Mouse (Mus musculus) right cerebral cortex, postnatal 10 days (tissue): ENCODE measurements around the gene Zfp995.
"Not testable (repeated sequence)": the region's sequence is repeated elsewhere in the genome, so short reads cannot be mapped to it uniquely, and the experiment has no call there.

Source experiments
- DNase-seq, 2 experiments: peaks; one replicate each; pipeline ENCODE4 v3.0.0; 2021; ENCODE audit warnings: low spot score in 2 of 2

The Zfp995 gene

DNA sequence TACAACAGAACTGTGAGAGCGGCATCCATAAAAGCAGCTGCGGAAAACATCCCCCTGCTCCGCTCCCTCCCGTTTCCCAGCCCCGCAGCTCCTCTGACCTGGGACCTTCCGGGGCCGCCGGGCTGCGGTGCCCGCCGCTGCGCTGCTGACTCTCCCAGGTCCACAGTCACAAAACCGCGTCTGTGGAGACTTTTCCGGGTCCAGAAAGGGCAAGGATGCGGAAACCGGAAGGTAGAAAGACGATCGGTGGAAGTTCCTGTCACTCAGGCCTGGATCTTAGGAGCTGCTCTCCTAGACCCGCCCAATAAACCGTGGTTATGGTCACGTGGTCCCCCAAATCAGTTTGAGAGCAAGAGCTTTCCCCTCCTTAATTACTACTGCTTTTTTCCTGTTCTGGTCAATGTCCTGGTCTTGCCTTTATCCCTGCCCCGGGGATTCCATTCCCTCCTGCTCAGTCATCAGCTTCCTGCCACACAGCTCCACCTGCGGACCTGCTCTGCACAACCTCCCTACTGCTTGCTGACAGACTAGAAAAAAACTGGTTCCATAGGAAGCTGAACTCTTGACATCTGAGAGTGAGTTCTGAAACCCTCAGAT lies at the start of gene Zfp995:
Gene Zfp995, minus strand, starts transcription at position 471 of the 597 bp plus-strand sequence.
- peak; percentile 76 to 86 for DNase-seq

DNA sequence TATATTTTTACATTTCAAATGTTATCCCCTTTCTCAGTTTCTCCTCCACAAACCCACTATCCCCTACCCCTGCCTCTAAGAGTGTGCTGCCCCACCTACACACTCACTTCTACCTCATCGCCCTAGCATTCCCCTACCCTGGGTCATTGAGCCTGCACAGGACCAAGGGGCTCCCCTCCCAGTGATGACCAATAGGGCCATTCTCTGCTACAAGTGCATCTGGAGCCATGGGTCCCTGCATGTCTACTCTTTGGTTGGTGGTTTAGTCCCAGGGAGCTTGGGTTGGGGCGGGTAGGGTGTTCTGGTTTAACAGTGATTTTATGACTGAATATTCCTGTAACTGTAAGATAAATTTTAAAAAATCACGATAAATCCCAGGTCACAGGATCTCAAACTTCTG lies 687 bp downstream of the Zfp995 start:
- peak in 1 of 2 experiments; percentile 20 for DNase-seq

DNA sequence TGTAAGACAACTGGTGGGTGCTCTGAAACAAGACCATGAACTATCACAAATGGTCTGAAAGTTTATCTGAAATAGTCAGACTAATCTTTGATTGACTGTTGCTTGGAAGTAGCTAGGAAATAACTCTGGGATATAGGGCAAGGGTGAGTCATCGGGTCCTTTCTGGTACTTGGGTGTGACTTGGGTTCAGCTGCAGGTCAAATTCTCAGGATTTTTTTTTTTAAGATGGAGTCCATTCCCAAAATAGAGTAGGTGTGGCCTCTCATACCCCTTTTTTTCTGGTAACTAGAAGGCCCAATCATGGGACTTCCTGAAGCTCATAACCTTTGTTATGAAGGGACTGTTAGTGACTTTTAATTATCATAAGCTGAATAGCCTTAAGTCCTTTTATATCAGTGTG lies 38.5 kb downstream of the Zfp995 start:
- no peak for DNase-seq

DNA sequence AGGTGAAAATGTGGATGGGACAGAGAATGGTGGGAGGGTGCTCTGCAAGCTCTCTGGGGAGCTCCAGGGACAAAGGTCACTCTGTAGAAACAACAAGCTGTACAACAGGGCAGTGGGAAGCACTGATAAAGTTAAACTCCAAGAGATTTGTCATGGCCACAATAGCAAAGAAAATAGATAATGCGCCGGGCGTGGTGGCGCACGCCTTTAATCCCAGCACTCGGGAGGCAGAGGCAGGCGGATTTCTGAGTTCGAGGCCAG lies 63.5 kb downstream of the Zfp995 start:
- not testable (repeated sequence) for DNase-seq

DNA sequence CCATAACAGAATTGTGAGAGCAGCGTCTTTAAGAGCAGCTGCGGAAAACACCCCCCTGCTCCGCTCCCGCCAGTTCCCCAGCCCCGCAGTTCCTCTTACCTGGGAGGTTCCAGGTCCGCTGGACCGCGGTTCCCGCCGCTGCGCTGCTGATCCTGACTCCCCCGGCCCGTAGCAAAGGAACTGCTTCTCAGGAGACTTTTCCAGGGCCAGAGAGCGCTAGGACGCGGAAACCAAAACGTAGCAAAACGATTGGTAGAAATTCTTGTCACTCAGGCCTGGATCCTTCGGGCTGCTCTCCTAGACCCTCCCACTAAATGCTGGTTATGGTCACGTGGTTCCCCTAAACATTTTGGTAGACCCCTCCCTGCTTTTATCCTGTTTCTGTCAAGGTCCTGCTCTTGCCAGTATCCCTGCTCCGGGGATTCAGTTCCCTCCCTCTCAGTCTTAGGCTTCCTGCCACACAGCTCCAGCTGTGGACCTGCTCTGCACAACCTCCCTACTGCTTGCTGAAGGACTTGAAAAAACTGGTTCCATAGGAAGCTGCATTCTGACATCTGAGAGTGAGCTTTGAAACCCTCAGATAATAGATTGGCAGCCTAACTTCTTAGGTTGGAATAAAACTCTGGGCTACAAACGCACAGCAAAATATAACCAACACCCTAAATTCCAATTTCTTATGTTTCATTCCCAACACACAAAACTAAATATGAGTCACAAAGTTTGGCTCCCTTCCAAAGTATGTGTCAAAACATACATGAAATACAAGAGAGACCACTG lies 64.0 kb downstream of the Zfp995 start, which contains the start of gene Zfp820:
Gene Zfp820, minus strand, starts transcription at position 228 of the 777 bp plus-strand sequence.
- DNase-seq: peak; percentile 52 to 67

DNA sequence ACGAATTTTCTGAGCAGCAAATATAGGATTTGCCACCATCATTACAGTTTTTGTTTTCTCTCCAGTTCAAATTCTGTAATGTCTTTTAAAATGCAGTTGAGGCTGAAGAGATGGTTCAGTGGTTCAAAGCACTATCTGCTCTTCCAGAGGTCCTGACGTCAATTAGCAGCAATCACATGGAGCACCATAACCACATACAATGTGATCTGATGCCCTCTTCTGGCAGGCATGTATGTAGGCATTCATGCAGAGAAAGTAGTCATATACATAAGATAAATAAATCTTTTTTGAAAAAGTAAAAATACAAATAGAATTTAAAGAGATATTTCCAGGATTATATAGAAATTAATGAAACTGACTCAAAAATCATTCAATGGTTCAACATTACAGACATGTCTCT lies 71.2 kb downstream of the Zfp995 start:
- no peak for DNase-seq
